Mouse (Mus musculus): ENCODE measurements around the gene Ddx31. TPM values are rescaled to one million over a fixed set of nuclear protein-coding genes. Genes with fewer than 3 reads are reported as not detected.

The Ddx31 gene
- 5.1 and 5.8 TPM in 2 replicates for total RNA-seq (2023)

GRCm38 (mm10) chr2:28840222-28840951 lies at the start of gene Ddx31, which contains the start of gene Gtf3c4:
TSS of gene Ddx31 (plus strand) at chr2:28840406.
TSS of gene Gtf3c4 (minus strand) at chr2:28840360.

GRCm38 (mm10) chr2:28916513-28916865 lies 76.3 kb downstream of the Ddx31 start, which contains the start of gene Barhl1:
TSS of gene Barhl1 (minus strand) at chr2:28916668.

Other genes starting within 250 kb of the Ddx31 start
- gene Gfi1b, start 218.4 kb upstream of the Ddx31 start, total RNA-seq (2023), result 5.5 and 6.3 TPM in 2 replicates
- 32.7 and 44.4 TPM in 2 replicates for gene Tsc1, start 199.2 kb upstream of the Ddx31 start, total RNA-seq (2023)
- gene Spaca9, start 140.7 kb upstream of the Ddx31 start, total RNA-seq (2023), result 11.9 and 16.3 TPM in 2 replicates
- gene Ak8, start 140.2 kb upstream of the Ddx31 start, total RNA-seq (2023), result 2.2 and 5.0 TPM in 2 replicates
- 8.8 and 9.4 TPM in 2 replicates for gene Gtf3c4, start within 50 bp of the Ddx31 start, total RNA-seq (2023)
- not detected in 2 replicates for gene Barhl1, start 76.3 kb downstream of the Ddx31 start, total RNA-seq (2023)
- gene Cfap77, start 214.7 kb downstream of the Ddx31 start, total RNA-seq (2023), result 0.73 TPM in 1 of 2 replicates, not detected in the other
- gene Ttf1, start 219.9 kb downstream of the Ddx31 start, total RNA-seq (2023), result 12.2 and 16.9 TPM in 2 replicates